Mouse (Mus musculus) fat pad, adult 2 months (tissue): ENCODE data around the gene Mb21d2.

ENCODE experiments used
- DNase-seq: peaks from one replicate; pipeline ENCODE4 v3.0.0-alpha.2; 2011; ENCODE audit warnings: low read depth, low spot score; ENCODE audit errors: extremely low read depth

Mb21d2 gene

DNA sequence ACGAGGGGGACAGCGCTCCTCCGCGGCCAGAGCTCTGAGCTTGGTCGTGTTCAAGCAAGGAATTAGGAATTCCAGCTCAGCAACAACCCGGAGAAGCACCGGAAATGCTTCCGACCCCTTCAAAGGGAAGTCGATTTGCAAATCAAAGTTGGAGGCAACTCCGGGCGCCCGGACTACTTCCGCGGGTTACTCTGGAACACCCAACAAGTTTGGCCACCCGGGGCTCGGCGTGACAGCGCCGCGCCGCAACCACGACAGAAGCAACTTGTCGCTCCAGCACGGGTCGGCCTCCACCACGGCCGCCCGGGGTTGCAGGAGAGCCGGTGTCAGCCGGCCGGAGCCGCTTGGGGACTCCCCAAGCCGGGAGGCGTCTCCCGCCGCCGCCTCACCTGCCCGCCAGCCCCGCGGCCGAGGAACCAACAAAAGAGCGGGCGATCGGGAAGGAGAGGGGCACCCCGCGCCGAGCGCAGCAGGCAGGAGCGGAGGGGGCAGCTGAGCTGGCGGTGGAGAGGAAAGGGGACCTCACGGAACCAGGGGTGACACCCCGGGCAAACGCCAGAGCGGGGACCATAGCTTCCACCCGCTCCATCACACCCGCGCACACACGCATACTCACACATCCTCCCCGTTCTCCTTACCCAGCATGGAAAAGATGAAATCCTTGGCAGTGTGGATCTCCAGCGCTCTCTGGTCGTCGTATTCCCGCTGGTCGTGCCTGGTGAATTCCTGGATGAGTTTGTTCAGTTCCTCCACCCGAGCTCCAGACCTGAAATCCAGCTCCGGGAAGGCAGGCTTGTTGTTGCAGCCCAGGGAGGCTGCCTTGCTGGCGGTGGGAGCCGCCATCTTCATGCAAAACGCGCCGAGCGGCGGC is at the start of gene Mb21d2:
Mb21d2 (minus strand) TSS at position 859 of the 871 bp plus-strand sequence.
- DNase-seq: no peak

DNA sequence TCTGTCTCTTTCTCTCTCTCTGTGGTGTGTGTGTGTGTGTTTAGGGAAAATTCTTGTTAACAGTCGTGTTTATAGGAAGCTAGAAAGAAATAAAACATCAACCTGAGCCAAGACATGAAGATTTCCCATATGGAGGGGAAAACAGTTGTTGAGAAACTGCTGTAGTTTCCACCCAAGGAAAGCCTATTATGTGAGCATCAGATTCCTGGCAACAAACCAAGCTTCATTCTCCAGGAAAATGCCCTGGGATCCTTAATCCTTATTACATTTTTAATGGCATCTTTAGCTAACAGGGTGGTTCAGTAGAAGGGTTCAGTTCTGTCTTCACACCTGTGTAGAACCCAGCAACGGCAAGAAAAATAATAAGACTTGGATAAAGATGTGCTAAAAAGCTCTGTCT is 36.8 kb upstream of the Mb21d2 start:
- DNase-seq: no peak

DNA sequence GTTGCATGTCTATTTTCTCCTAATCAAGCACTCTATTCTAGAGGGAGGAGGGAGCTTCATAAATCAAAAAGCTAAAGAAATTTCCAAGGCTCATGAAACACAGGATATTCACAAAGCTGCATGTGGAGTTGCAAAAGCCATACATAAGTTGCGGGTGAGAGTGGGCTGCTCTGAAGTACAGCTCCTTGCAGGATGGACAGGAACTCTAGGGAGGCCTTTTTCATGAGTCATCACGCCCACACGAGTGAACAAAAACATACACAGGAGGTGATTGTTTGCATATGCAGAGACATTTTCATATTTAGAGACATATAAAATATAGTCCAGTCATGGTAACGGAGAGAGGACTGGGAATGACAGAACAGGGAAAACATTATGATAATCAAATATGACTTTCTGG is 34.6 kb upstream of the Mb21d2 start:
- no peak for DNase-seq

DNA sequence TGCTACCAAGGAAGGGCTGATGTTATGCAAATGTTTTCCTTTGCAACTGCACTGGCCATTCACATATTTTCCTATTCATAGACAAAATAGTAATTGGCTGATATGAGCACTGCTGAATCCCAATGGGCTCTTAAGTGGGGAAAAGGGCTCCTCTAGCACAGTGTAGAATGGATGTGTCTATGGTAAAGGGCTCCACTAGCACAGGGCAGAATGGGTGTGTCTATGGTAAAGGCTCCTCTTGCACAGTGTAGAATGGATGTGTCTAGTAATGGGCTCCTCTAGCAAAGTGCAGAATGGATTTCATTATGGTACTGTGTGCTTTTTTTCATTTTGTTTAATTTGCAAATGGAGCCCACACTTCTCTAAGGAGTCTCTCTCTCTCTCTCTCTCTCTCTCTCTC is 33.5 kb upstream of the Mb21d2 start:
- DNase-seq: no peak

DNA sequence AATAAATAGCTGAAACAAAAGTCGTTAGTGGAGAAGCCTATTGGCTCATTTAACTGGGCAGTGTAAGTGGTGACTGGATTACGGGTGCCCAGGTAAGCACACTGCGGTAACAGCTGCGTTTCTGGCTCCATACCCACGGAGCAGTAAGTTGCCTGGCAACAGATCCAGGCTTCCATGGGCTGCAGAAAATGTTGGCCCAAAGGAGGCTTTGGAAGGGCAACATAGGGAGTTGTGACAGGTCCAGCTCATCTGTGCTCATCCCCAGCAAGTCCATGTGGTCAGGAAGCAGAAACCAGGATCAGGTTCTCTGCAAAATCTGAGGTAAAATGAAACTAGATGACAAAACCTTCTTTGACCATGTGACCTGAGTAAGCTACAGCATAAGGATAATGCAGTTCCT is 20.3 kb upstream of the Mb21d2 start:
- no peak for DNase-seq

DNA sequence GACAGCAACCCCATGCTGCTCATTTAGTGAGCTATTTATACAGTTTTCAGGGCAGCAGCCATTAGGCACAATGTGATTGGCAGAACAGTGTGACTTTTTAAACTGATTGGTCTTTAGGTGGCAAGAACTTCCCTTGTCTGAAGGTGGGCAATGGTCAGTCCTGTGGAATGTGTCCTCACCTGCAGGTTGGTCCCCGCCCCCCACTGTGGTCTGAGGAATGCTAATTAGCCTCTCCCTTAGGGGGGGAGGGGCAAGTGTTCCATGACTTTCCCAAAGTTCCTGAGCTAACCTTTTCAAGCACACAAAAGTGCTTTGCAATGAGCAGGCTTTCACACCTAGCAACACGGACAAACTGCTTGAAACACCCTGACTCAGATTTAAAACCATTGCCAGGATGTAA is 13.8 kb upstream of the Mb21d2 start:
- DNase-seq: no peak

DNA sequence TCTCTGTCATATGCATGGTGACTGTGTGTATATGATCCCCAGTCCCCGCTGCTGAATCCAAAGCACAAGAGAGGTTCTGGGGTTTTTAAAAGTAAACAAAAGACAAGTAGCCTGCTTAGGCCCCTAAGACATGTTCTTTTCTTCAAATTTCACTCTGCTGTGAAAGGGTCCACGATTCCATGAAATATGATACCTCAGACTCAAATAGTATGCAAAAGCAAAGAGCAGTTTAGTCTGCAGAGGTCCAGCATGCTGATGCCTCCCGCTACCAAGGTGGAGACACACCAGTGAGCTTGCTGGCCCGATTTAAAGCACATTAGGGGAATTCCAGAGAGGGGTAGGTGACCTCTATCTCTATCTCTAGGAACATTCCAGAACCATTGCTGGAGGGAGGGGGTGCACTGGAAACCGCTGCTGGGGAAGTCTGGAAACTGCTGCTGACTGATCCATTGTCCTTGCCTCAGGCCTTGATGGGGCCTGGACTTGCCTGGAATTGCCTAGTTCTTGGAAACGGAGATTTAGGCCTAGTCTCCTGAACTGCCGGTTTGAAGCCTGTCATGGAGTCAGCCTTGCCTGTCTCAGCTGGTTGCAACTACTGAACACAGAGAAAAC is 6.8 kb upstream of the Mb21d2 start:
- DNase-seq: no peak

DNA sequence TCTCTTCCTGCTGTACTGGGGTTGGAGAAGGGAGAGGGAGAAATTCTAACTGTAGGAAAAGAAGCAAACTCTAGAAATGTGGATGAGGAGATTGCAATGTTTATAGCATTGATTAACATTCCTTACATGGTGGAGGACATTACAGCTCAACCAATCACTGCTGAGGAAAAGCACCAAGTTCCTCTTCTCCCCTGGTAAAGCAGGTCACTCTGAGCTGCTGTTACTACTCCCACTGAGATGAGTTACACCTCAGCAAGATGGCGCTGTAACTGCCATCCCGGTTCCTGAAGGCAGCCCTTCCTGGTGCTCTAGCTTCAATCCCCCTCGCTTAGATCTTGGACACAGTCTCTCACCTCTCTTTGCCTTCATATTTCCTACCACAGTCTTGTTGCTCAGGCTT is 6.2 kb upstream of the Mb21d2 start:
- no peak for DNase-seq

DNA sequence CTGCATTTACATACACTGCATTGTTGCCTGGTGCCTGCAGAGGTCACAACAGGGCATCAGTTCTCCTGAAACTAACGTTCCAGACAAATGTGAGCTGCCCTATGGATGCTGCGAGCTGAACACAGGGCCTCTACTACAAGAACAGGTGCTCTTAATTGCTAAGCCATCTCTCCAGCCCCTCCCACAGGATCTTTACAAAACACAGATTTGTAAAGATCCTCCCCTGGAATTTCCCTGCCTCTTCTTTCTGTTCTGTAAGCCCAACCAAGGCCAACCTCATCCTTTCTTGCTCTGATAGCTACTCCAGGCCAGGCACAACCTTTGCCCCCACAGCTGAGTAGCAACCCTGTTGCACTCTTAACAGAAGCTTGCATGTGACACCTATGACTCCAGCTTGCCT is 1.7 kb upstream of the Mb21d2 start:
- no peak for DNase-seq

DNA sequence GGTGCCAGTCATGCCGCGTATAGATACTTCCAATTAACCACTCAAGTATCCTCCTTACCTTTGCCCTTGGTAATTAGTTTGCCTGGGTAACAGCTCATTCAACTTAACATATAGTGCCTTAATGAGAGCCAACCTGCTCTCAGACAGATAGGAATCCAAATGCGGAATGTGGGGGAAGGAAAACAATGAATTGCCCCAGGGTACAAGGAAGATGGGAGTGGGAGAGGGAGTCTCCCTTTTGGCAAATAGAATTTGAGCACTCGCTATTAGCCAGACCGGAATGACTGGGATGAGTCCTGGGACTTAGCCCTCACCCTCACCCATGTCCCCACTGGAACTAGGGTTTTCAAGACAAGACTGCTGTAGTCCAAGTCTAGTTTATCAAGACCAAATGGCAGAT is 953 bp upstream of the Mb21d2 start:
- DNase-seq: no peak

DNA sequence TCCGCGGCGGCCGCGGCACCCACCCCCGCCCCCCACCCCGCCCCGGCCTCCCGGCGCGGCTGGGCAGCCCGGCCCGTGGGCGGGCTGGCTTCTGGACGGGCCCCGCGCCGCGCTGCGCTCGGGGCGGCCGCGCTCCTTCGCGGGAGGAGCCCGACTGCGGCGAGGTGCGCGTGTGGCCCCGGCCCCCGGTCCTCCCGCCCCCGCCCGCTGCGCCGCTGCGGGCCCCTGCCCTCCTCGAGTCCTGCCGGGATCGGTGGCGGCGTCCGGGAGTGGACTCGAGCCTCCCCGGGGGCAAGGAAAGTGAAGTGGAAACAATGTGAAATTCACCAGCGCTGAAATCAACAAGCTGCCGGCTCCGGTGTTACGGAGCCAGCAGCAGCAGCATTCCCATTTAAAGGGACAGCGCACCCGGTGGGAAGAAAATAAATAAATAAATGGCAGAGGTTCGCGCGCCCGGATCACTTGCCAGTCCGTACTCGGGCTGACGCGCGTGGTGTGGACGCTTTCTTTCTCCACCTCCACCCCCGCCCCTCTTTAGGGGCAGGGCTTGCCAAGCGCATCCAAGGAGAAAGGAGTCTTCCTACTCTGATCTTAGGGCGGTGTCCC is 316 bp upstream of the Mb21d2 start:
- DNase-seq: no peak

DNA sequence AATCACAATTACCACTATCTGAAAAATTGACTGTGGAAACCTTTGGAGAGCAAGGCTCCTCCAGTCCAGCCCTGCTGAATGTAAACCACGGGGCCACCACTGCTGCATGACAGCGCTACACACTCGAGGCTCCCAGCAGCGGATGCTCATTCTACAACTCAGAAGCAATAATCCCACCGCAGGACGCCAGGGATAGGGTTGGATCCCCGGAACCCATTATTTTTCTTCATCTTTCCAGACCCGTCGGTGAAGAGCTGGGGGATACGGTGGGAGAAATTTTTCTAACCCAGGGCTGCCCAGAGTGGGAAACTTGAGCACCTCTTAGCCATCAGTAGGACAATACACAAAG is 1.0 kb downstream of the Mb21d2 start:
- DNase-seq: no peak

DNA sequence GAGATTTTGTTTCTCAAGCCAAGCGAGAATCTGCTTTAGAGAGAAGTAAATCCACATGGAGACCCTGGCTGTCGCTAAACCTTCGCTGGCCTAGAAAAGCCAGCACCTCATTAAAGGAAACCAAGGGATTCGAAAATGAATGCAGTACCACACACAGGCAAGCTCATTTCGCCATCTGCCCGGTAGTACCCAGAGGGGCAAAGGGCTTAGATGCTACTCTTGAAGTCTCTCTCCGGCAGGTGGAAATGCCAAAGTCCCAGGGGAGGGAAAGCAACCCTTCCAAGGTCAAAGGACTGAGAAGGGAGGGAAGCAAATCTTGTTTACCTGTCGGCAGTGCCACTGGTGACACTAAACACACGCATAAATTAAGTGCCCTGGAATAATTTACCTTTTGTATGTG is 2.1 kb downstream of the Mb21d2 start:
- DNase-seq: no peak

DNA sequence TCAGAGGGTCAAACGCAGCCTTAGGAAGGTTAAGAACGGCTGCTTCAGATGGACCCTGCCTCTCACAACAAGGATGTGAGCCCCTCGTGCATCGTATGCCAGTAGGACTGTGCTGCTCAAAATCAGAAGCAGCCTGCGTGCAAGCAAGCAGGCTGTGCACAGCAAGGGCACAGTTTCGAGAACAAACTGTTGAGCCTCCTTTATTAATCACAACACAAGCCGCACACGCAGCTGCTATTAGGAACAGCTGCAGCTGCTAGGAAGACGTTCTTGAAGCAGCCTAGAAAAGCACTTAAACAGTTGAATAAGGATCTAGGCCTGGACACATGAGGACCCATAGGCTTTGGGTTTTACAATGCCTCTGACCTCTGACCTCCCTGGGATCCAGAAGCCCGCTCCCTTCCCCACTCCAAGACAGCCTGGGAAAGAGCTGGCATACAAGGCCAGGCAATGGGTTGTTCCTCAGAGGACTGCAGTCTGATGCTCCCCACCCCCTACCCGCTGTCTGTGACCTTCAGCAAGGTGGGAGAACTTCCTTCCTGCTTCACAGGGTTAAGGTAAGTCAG is 10.1 kb downstream of the Mb21d2 start:
- DNase-seq: no peak

DNA sequence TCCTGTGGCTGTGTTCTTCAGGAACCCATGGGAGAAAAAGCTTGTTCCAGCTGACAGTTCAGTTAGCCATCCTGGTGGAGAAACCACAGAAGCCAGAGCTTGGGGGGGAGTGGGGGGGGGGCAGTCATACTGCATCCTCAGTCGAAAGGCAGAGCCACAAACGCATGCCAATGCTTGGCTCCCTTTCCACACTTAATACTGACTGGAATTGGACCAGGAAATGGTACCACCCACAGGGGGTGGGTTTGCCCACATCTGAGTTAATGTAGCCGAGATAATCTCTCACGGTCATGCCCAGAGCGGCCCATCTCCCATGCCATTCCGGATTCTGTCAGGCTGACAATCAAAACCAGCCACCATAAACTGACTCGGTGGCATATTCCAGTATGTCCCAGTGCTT is 14.1 kb downstream of the Mb21d2 start:
- no peak for DNase-seq

DNA sequence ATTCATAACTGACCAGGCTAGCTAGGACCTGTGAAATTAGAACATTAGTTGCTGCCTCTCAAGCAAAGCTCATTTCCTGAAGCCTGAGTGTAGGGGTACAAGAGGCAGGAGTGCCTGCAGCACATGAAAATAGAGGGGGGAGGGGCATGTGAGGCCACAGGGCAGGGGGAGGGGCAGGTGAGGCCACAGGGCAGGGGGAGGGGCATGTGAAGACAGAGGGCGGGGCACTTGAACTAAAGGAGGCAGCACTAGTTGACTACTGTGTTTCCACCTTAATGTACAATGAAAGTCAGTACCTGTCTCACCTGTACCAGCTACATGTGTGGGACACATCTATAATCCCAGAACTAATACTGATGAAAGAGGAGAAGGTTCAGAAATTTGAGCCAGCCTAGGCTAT is 14.8 kb downstream of the Mb21d2 start:
- DNase-seq: no peak

DNA sequence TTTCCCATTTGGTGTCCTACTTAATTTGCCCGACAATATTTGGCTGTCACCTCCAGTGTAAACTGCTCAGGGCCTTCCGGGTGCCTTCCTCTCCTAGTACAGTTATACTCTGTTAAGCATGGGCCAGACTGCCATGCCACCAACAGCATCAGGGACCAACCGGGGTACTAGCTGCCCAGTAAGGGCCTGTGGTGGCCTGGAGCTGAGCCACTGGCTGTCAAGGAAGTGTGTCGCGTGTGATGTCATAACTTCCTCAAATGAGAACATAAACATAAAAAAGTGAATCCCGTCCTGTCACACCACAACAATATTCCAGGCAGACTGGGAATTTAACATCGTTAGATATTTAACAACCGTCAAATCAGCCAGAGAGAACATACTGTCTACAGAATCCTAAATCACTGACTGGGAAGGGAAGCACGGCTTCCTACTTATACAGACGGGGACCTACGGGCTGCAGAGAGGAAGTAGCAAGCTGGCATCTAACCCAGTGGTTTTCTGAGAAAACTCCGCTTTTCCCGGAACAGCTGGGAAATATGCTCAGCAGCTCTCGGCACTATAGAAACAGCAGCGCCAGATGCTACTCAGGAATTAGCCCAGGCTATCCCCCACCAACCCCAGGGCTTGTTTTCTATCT is 17.9 kb downstream of the Mb21d2 start:
- no peak for DNase-seq

DNA sequence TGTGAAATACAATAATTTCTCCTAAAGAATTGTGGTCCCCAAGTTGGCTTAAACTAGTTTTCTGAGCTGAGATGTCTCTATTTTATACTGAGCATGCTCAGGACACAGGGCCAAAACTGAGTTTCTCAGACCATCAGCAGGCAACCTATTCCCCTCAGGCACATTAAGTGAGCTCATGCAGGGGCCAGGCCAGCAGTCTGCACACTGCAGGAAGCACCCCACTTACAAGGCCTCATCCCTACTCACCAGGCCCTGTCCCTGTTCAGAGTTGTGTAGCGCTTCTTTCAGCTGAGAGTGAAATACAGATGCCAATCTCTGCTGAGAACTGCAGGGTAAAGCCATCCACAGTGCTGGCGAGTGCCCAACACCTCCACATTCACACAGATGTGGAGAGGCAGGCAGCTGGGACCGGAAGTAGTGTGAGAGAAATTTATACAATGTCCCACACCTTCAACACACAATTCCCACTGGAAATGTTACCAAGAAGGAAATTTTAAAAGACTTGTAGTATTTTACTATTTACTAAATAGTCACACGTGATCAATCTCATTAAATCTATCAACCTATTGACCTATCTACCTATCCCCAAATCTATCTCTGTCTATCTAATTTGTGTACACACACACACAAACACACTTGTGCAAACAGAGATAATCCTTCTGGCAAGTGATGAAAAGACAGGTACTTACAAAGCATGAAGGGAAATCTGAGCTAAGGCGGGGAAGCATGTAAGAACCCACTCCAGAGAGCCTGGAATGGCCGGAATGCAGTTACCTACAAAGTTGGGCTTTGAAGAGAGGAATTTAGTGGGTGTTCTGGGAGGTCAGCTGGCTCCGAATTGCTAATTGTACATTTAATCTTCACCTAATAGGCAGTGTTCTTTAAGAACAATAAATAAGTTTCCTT is 22.9 kb downstream of the Mb21d2 start:
- DNase-seq: no peak

DNA sequence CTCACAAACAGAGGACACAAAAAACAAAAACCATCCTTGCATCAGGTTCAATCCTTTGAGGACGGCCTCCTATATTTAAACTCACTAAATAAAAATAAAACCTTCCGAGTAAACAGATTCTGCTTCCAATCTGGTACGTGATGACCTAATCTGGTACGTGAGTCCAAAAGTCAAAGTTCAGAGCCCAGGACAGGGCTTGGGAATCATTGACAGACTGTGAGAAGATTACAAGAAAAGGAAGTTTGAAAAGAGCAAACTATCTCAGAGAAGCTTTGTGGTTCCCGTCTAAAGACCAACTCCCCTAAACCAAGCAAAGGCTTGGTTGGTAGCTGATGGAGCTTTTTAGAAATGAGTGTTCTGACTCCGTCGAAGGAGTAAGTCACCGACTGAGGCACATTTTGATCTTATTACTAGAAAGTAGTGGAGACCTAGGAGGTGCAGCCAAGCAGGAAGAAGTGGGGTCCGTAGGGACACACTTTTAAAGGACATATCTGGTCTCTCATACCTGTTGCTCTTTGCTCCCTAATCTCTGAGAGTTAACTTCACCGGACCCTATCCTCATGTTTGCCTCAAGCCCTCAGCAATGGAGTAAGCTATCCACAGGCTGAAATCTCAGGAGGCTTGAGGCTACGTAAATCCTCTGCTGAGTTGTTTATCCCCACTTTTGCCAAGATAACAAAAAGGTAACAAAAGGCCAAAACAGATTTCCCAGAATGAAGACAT is 23.7 kb downstream of the Mb21d2 start:
- no peak for DNase-seq
